Mouse (Mus musculus) spleen, adult 12 weeks (tissue): ENCODE results near the gene Pak1ip1.

Source experiments
- DNase-seq: peaks from one replicate; pipeline ENCODE4 v3.0.0; 2022; ENCODE audit warnings: low spot score

Pak1ip1 gene

DNA sequence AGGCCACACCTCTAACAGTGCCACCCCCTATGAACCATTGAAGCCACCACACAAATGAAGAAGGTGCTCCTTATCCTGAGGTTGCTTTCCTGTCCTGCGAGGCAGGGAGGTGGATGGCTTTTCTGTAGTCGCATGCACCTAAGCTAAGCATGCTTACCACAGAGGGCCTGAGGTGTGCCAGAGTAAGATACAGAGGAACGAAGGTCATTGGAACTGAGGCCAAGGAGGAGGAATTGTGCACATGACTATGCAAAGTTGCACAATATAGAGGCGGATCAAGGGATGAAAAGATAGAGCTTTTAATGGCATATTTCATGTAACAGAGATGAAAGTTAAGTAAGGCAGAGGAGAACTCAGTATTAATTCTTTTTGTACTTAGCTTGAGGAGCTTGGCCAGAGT lies 5.4 kb downstream of the Pak1ip1 start:
- no peak for DNase-seq

DNA sequence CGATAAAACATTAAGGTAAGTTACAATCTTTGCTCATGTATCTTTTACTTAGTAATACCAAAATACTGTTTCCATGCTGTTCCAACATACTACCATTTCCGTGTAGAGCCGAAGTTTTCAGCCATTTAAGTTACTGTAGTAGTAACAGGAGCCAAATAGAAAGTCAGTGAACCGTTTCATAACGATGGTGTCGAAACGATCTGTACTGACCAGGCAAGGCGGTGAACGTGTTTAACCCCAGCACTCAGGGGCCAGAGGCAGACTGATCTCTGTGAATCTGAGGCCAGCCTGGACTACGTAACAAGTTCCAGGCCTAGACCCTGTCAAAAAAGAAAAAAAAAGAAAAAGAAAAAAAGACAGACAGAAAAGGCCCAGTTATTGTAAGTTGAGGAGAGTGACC lies 7.4 kb downstream of the Pak1ip1 start:
- DNase-seq = no peak

DNA sequence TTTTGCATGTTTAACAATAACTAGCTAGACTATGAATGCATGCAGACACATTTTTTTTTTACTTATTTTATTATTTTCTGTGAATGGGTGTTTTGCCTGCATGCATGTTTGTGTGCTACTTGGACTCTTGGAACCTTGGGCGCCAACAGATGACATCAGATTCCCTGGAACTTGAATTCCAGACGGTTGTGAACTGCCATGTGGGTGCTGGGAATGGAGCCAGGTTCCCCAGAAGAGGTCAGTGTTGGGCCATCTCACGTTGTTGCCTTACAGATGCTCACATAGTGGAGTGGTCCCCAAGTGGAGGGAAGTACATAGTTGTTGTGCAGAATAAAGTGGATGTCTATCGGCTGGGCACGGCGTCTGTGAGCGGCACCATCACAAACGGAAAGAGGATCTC lies 8.1 kb downstream of the Pak1ip1 start:
- no peak for DNase-seq

DNA sequence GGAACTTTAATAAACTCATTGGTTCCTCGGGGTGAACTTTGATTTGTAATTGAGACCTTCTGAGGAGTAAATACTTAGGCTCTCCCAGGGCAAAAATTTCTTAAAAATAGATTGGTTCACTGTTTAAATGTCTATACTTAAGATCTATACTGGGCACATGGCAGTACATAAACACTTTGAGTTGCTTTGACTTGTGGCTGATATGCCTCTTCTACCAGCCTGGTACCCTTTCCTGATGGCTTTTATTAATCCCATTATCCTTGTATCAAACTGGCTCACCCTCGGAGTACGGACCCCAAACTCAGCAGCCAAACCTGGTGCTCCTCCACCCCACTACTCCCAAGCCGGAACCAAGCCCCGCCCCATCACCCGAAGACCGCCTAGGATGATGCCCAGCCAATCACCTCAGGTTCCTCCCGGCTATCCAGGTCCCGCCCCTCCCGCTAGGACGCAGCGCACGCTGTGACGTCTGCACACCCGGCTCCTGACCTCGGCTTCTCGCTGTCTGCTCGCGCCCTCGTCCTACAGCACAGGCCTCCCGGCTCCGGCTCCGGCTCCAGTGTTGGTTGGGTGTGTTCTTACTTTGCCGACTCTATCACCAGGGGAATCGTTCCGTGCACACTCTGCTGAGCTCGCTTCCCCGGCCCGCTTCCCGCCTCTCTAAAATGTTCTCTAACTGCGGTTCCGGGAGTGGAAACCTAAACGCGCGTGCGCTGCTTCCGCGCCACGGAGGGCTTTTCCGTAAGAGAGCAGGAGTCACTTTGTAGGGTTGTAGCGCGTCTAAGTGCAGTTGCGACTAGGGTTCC lies 15.2 kb downstream of the Pak1ip1 start, which contains the start of gene Tmem14c:
Gene Tmem14c, plus strand, starts transcription at position 464 of the 806 bp plus-strand sequence.
- peak; percentile 88 for DNase-seq

DNA sequence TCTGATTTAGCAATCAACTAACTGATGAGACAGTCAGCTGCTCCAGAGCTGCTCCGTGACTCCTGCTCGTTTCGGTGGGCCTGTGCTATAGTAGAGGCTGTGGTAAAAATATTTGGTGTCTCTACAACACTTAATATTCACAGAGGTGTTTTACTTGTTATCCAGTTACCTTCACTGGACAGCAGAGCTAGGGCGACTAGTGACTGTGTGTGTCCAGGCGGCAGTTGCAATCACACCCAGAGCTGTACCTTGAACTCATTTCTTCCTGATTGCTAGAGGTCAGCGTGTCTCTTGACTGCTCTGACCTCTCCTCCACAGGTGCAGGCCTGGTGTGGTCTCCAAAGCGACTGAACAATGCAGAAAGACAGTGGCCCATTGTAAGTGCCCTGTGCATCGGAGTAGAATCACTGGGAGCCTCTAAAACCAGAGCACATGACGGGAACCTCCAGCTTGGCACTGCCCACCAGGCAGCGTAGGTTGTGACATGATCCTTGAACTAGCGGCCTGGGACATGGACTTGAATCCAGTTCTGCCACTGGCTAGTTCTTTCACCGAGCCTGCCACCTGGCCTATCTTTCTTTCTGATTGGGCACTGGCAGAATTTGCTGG lies 16.1 kb downstream of the Pak1ip1 start:
- peak; percentile 31 for DNase-seq

DNA sequence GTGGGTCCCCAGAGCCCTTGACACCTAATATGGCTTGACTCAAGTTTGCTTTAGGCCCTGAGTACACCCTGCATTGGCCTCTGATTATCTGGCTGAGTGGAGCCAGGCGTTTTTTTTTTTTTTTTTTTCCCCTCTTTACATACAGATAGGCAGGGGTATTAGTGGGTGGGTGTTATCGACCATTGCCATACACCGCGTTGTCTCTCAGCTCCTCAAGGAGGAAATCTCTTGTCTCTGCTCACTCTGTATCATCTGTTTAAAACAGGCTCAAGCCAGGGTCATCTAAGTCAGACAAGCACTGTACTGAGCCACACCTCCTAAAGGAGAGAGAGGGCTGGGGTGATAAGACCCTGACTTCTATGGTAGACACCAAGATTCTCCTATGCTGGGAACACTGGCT lies 17.0 kb downstream of the Pak1ip1 start:
- DNase-seq = peak; percentile 37

DNA sequence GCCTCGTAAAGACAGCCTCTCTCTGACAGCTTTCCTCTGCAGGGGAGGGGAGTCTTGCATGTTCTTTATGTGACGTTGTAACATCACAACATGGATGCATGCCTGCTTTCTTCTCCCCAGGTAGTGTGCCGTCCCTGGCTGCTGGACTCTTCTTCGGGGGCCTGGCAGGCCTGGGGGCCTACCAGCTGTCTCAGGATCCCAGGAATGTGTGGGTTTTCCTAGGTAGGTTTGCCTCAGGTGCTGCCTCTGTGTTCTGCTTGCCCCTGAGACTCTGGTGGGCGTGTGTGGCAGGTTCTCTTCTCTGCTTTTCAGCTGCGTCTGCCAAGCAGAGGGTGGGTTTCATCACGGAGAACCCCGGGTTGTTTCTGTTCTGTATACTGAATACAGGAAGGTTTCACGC lies 17.4 kb downstream of the Pak1ip1 start:
- DNase-seq = no peak

DNA sequence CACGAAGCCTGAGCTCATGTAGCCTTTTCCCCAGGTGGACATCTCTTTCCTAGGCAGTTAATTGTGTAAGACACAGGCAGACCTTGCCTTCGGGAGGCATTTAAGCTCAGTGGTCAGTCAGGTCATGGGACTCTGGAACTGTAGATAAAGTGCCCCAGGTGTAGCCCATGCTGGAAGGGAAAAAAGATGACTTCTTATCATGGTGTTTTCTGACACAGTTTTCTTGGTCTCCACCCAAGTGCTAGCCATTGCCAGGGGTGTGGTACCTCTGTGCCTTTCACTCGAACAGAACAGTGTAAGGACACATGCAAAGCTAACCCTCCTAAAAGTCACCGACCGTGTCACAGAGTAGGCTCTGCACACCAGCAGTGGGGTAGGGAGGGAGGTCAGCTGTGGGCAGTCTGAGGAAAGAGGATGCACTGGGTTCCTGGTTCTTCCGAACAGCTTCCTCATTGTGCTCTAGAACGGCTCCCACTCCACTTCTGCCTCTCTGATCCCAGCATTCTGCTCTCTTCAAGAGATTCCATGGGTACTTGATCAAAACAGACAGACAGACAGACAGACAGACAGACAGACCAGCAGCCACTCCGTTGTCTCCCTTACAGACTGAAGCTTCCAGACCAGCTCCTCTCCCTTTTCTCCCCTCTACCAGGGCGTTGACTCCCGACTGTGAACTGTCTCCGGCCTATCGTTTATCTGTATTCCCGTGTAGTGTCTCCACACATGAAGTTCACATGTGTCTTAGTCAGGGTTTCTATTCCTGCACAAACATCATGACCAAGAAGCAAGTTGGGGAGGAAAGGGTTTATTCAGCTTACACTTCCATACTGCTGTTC lies 18.2 kb downstream of the Pak1ip1 start:
- peak; percentile 41 for DNase-seq

DNA sequence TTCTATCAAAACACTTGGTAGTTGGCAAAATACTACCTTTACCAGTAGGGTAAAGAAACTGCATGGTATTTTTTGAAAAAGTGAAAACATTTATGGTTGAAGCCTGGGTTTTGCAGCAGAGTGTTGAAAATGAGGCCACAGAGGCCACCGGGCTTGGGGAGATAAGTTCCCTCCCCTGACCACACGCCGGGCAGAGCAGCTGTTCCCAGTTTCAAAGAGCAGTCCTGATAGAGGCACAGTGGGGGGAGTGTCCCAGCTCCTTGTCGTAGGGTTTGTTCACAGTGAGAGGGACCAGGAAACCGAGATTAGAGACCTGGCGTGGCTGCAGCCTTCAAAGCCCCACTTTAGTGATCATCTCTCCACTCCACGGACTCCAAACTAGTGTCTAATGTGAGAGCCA lies 19.7 kb downstream of the Pak1ip1 start:
- DNase-seq = no peak

DNA sequence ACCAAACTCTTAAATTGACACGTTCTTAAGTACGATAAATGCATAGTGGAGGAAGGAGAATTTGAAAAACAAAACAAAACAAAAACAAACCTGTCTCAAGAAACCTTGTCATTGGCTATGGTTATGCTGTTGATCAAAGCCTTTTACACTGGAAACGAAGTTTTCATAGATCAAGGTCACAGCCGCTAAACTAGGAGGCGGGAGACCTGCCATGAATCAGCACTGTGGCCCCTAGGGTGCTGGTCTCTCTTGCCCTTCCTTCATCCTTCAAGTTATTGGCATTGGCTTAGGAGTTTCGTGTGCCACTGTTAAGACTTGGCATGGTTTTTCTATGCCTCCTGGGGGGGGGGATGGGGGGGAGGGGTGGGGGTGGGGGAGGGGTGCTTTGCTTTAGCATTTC lies 20.8 kb downstream of the Pak1ip1 start:
- no peak for DNase-seq

DNA sequence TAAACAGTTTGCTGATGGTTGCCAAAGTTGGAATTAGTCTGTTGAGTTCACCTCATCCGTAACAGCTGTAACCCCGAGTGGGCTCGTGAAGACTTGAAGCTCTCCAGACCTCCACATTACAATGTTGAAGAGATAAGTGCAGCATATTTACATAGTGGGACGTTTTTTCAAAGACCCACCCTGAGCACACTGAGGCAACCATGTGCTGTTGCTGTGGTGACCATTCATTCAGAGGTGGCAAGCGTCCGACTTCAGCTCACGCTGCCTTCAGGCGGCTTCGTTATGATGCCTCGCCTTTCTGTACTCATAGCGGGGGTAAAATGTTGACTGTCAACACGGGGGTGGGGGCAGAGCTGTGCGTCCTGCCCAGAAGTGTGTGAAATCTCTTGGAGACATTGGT lies 21.3 kb downstream of the Pak1ip1 start:
- no peak for DNase-seq

DNA sequence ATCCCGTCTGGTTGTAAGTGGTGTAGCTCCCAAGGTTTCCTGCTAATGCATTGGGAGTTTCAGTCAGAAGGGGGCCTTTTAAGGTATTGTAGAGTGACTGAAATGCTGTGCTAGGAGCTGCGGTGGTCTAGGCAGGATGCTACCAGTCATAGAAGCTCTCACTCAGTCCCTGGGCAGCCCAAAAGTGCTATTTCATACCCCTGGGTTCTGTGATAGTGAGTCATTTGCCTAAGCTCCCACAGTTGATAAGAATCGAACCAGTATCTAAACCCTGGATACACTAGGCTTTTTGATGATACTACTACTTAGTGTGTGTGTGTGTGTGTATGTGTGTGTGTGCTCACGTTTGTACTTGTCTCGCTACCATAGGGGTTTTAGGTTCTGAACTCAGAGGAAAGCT lies 29.3 kb downstream of the Pak1ip1 start:
- no peak for DNase-seq

DNA sequence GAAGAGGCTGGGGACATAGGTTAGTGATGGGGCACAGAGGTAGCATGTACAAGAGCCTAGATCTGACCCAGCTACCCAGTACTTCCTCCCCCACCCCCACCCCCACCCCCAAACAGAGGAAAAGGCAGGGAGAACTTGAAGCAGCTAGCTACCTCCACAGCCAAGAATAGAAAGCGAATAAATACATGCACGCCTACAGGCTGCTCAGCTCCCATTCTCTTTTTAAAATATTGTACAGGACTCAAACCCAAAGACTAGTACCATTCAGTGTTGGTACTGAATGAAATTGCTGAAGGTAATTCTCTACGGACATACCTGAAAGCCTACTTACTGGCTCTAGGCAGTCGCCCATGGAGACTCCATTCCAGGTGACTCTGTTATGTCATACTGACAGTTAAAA lies 41.7 kb downstream of the Pak1ip1 start:
- no peak for DNase-seq

DNA sequence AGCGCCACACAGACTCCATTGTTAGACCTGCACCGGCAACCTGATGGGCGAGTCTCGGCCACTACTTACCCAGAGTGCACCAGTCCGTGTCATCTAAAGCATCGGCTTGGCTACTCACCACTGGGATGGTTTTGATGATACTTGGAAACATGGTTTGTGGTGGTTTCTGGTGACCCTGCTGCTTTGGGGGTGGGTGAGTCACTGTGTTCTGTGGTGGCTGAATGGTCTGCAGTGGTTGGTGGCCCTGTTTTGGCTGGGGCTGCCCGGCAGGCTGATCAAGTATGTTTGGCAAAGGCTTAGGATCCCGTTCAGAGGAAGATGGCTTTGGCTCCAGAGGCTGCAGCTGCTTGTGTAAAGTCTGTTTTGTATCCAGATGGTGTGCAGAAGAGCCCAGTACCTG lies 45.1 kb downstream of the Pak1ip1 start:
- DNase-seq = no peak

DNA sequence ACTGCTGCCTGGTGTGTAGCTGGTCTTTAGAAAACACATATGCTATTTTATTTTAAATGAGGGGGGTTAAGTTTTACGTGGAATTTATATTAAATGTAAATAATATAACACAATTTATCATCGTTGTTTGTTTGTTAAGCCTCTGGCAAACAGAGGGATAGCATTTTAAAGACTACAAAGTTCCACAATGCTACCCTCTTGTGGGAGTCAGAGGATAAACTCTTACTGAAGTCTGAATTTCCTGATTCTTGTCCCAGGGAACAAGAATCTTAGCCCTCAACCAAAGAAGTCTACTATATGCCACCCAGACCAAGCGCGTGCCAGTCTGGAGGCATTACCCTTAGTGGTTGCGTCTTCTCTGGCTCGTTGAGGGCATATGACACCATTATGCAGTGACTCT lies 46.5 kb downstream of the Pak1ip1 start:
- DNase-seq = no peak

DNA sequence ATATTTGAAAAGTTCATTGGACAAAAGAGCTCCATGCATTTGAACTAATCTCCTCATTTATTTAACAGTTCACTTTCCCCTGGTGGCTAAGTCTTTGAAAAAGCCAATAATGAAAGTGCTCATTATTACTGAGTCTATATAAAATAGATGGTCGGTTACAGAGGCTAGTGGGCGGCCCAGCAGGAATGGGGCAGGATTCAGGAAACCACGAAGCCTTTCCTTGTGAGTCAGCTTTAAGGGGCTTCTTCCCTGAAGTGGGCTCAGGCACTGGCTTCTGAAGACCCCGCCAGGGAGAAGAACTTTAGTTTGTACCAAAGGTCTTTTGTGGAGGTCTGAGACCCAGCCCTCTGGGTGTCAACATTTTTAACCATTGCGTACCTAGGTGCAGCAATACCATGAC lies 51.1 kb downstream of the Pak1ip1 start:
- no peak for DNase-seq
